Mouse (Mus musculus): ENCODE data around the gene Uso1. TPM values are rescaled to one million over a fixed set of nuclear protein-coding genes. Genes with fewer than 3 reads are reported as not detected.

Gene Uso1
- total RNA-seq, 1 experiment from 2014 or later, result 24.9 TPM

- no peak for ATAC-seq (replicated peaks; ENCODE audit: low read depth, poor library complexity, severe bottlenecking)
These were observed 45.5 kb downstream of the Uso1 start for GRCm38 (mm10) chr5:92183071-92183830.

- no peak for ATAC-seq (replicated peaks; ENCODE audit: low read depth, poor library complexity, severe bottlenecking)
These were observed 51.2 kb downstream of the Uso1 start for GRCm38 (mm10) chr5:92188881-92189483.

- peak; percentile 90 for ATAC-seq (replicated peaks; ENCODE audit: low read depth, poor library complexity, severe bottlenecking)
These were observed 58.0 kb downstream of the Uso1 start for GRCm38 (mm10) chr5:92195716-92196115.

- no peak for ATAC-seq (replicated peaks; ENCODE audit: low read depth, poor library complexity, severe bottlenecking)
These were observed 59.4 kb downstream of the Uso1 start for GRCm38 (mm10) chr5:92196895-92197811.

GRCm38 (mm10) chr5:92198266-92198665, 60.5 kb downstream of the Uso1 start:
- ATAC-seq (replicated peaks; ENCODE audit: low read depth, poor library complexity, severe bottlenecking), result no peak

GRCm38 (mm10) chr5:92204162-92205036, 66.7 kb downstream of the Uso1 start:
- ATAC-seq (replicated peaks; ENCODE audit: low read depth, poor library complexity, severe bottlenecking), result peak; percentile 42

GRCm38 (mm10) chr5:92205184-92205583, 67.4 kb downstream of the Uso1 start:
- ATAC-seq (replicated peaks; ENCODE audit: low read depth, poor library complexity, severe bottlenecking), result peak; percentile 82

GRCm38 (mm10) chr5:92205706-92206105, 68.0 kb downstream of the Uso1 start:
- ATAC-seq (replicated peaks; ENCODE audit: low read depth, poor library complexity, severe bottlenecking), result no peak

GRCm38 (mm10) chr5:92206121-92206520, 68.4 kb downstream of the Uso1 start:
- ATAC-seq (replicated peaks; ENCODE audit: low read depth, poor library complexity, severe bottlenecking), result no peak

- no peak for ATAC-seq (replicated peaks; ENCODE audit: low read depth, poor library complexity, severe bottlenecking)
These were observed 72.5 kb downstream of the Uso1 start for GRCm38 (mm10) chr5:92210205-92210604.

GRCm38 (mm10) chr5:92212231-92212630, 74.5 kb downstream of the Uso1 start:
- no peak for ATAC-seq (replicated peaks; ENCODE audit: low read depth, poor library complexity, severe bottlenecking)

GRCm38 (mm10) chr5:92215308-92215707, 77.6 kb downstream of the Uso1 start, which contains the start of gene U90926:
TSS of gene U90926 (minus strand) at chr5:92215408.
- no peak for ATAC-seq (replicated peaks; ENCODE audit: low read depth, poor library complexity, severe bottlenecking)

- ATAC-seq (replicated peaks; ENCODE audit: low read depth, poor library complexity, severe bottlenecking), result peak; percentile 62
These were observed 81.4 kb downstream of the Uso1 start for GRCm38 (mm10) chr5:92218915-92219793.

GRCm38 (mm10) chr5:92219826-92220225, 82.1 kb downstream of the Uso1 start:
- peak; percentile 39; the same call in 1 of the 2 replicates for ATAC-seq (replicated peaks; ENCODE audit: low read depth, poor library complexity, severe bottlenecking)

- ATAC-seq (replicated peaks; ENCODE audit: low read depth, poor library complexity, severe bottlenecking), result peak; percentile 32; the same call in 1 of the 2 replicates
These were observed 82.7 kb downstream of the Uso1 start for GRCm38 (mm10) chr5:92220287-92220902.

- ATAC-seq (replicated peaks; ENCODE audit: low read depth, poor library complexity, severe bottlenecking), result no peak
These were observed 90.0 kb downstream of the Uso1 start for GRCm38 (mm10) chr5:92227782-92228181.

- peak; percentile 52; the same call in 1 of the 2 replicates for ATAC-seq (replicated peaks; ENCODE audit: low read depth, poor library complexity, severe bottlenecking)
These were observed 91.0 kb downstream of the Uso1 start for GRCm38 (mm10) chr5:92228776-92229175.

- ATAC-seq (replicated peaks; ENCODE audit: low read depth, poor library complexity, severe bottlenecking), result no peak
These were observed 91.8 kb downstream of the Uso1 start for GRCm38 (mm10) chr5:92229514-92229913.
